Mouse (Mus musculus) kidney, embryonic 16.5 days (tissue): ENCODE measurements around the gene Tssk6. TPM values are rescaled to one million over a fixed set of nuclear protein-coding genes. Genes with fewer than 3 reads are reported as not detected.

Experiments used
- ATAC-seq: fragments of 200-750 bp; cut with Nextera tagmentation; 2 replicates; pipeline ENCODE4 v1.8.0; 2017; ENCODE audit warnings: moderate TSS enrichment; ENCODE audit not compliant: low FRiP score, low TSS enrichment
- H3K27ac ChIP-seq: fragments of 300-500 bp; sonication (generic); 2 replicates; pipeline ENCODE4 v1.5.1; 2014; ENCODE audit warnings: low read length
- H3K27me3 ChIP-seq: fragments of 300-500 bp; sonication (generic); 2 replicates; pipeline ENCODE4 v1.6.1; 2014; ENCODE audit warnings: low read length, control low read depth, mixed read lengths; ENCODE audit not compliant: insufficient read depth
- H3K36me3 ChIP-seq: fragments of 300-500 bp; sonication (generic); 2 replicates; pipeline ENCODE4 v1.6.1; 2014; ENCODE audit warnings: low read length, control low read depth, mixed read lengths; ENCODE audit not compliant: insufficient read depth
- H3K4me1 ChIP-seq: fragments of 300-500 bp; sonication (generic); 2 replicates; pipeline ENCODE4 v1.6.1; 2014; ENCODE audit warnings: low read length, control low read depth, mixed read lengths; ENCODE audit not compliant: insufficient read depth
- H3K4me2 ChIP-seq: fragments of 300-500 bp; sonication (generic); replicated peaks from 2 replicates; pipeline ENCODE4 v1.6.1; 2014; ENCODE audit warnings: low read depth, low read length
- H3K4me3 ChIP-seq: fragments of 300-500 bp; sonication (generic); 2 replicates; pipeline ENCODE4 v1.5.1; 2014; ENCODE audit warnings: mild to moderate bottlenecking, low read length
- H3K9ac ChIP-seq: fragments of 300-500 bp; sonication (generic); replicated peaks from 2 replicates; pipeline ENCODE4 v1.6.1; 2014; ENCODE audit warnings: low read length
- H3K9me3 ChIP-seq: fragments of 300-500 bp; sonication (generic); 2 replicates; pipeline ENCODE4 v1.6.1; 2016; ENCODE audit warnings: low read length, control low read depth
- WGBS: fragments of 180-500 bp; shearing (Covaris S2); extraction: QIAGEN DNeasy Blood & Tissue Kit; methylation state at CpG from one replicate; pipeline ENCODE4 v1.1.7; 2014; 5-methylcytosine and 5-hydroxymethylcytosine counted together
- polyA plus RNA-seq: library from polyadenylated mRNA; unstranded; fragments of >200 nt; fragmentation: Nextera tagmentation; extraction: Ambion mirVana; gene quantifications from 2 replicates; pipeline ENCODE4 v1.2.1, GENCODE M21; 2015

The Tssk6 gene
- polyA plus RNA-seq, 1 experiment from 2014 or later: 3.8 TPM

DNA sequence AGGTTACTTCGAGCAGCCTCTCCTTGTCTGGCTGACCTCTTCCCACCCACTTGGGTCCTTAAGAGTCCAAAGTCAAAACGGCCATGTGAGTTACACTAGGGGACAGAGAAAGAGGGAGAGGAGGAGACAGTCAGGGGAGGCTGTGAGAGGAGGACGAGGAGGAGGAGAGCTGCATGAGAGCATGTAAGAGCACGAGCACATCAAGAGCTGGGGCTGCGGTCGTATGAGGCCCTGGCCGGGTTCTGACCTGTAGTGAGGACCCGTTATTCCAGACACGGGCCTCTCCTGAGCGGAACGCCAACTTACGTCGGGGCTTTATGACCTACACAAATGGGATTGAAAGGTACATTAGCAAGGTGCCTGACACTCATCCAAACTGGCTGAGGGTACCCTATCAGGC, 9.9 kb downstream of the Tssk6 start:
- WGBS: 89% methylated on average over 13 of the region's 13 CpGs
- H3K27ac ChIP-seq: no peak overlapping the region
- H3K27me3 ChIP-seq: no peaks in the 10 kb centered on the region
- no peaks in the 10 kb centered on the region for H3K4me1 ChIP-seq
- H3K9ac ChIP-seq: no peak overlapping the region
- H3K36me3 ChIP-seq: peaks cover 77% of the 10 kb centered on the region
- ATAC-seq: no peak
- no peaks in the 10 kb centered on the region for H3K9me3 ChIP-seq
- no peak overlapping the region for H3K4me3 ChIP-seq
- H3K4me2 ChIP-seq: no peak overlapping the region

DNA sequence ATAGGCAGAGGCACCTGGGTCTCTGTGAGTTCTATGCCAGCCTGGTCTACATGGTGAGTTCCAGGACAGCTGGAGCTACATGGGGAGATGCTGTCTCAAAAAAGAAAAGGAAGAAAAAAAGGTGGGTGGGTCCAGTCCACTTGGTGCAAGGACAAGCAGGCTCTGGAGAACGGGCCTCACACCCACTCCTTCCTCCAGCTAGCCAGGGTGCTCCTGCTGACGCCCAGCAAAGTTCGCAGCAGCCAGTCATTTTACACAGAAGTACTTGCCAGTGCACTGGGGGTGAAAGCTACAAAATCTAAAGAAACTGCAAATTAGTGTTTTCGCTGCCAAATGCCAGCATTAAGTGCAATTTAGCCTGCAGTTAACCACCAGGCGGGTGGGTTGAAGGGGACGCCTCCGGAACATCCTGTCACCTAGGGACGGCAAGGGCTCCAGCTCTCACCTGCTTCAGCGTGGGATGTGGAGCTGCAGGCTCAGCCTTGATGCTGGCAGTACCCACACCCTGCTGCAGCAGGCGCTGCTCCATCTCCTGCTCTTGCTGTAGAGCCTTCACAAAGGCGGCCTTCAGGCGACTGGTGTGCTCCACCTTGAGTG, 10.6 kb downstream of the Tssk6 start:
- Histone ChIP-seq H3K9ac (no peak overlapping the region), H3K4me3 (no peak overlapping the region), H3K9me3 (no peaks in the 10 kb centered on the region), H3K27me3 (no peaks in the 10 kb centered on the region), H3K27ac (no peak overlapping the region), H3K4me2 (no peak overlapping the region), H3K4me1 (no peaks in the 10 kb centered on the region), H3K36me3 (peaks cover 82% of the 10 kb centered on the region)
- no peak for ATAC-seq
- WGBS: 85% methylated on average over 12 of the region's 12 CpGs

- Histone ChIP-seq H3K27me3 (no peaks in the 10 kb centered on the region), H3K4me3 (no peak overlapping the region), H3K27ac (no peak overlapping the region), H3K9ac (no peak overlapping the region), H3K4me2 (no peak overlapping the region), H3K36me3 (peaks cover 76% of the 10 kb centered on the region), H3K4me1 (no peaks in the 10 kb centered on the region), H3K9me3 (no peaks in the 10 kb centered on the region)
- WGBS: 84% methylated on average over 4 of the region's 4 CpGs
- no peak for ATAC-seq
These were observed 12.5 kb downstream of the Tssk6 start for GRCm38 (mm10) chr8:69914526-69914925.

DNA sequence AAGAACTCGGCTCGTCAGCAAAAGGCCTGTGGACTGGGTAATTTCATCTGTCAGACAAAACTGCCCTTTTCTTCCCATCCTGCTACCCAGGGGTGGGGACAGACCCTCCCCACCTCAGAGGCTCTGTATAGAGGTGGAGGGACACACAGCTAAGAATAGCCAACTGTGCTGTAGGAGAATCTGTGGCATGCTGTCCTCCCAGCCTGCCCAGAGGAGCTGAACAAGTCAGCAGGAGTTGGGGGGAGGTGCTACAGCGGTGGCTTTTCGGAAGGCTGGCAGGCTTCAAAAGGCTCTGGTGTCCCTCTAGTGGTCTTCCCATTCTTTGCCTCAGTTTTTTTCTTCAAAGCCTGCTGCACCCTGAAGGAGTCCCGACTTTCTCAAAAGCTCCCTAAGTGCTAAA, 13.8 kb downstream of the Tssk6 start:
- Histone ChIP-seq H3K4me2 (no peak overlapping the region), H3K36me3 (peaks cover 65% of the 10 kb centered on the region), H3K9me3 (no peaks in the 10 kb centered on the region), H3K27ac (no peak overlapping the region), H3K9ac (no peak overlapping the region), H3K4me1 (peaks cover 10% of the 10 kb centered on the region), H3K4me3 (no peak overlapping the region), H3K27me3 (no peaks in the 10 kb centered on the region)
- 62% methylated on average over 5 of the region's 5 CpGs for WGBS
- no peak for ATAC-seq

DNA sequence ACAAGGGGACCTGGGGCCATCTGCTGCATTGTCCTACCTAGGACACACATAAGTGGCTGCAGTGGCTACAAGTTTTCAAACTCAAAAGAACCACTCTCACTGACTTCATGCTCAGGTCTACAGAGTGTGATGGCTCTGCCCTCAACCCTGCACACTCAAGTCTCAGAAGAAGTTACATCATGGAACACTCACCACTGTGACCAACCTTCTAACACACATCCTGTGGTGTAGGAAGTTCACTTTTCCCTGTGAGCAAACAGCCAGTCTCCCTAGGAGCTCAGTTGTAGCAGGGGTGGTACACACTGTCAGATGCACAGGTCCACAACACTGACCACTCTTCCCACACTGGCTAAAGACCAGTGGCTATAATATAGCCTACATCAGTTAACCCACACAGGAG, 16.5 kb downstream of the Tssk6 start:
- Histone ChIP-seq H3K9me3 (no peaks in the 10 kb centered on the region), H3K36me3 (peaks cover 37% of the 10 kb centered on the region)

DNA sequence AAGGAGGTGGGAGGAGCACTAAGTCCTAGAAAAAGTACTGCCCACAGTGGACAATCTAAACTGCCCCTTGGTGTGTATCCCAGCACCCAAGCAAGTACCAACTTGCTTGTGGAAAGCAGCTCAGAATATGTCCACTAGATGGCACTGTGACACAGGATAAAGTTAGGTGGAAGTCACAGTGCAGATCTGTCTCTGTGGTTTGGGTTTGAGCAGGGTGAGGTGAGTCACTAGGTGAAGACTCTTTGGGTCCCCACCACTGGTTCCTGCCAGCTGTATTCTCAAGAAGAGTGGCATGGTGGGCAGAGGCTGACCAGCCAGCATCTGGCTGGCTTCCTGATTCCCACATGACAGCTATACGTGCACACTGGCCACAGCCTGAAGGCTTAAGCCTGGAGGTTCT, 17.0 kb downstream of the Tssk6 start:
- 45% methylated on average over 1 of the region's 1 CpGs for WGBS
- Histone ChIP-seq H3K36me3 (peaks cover 34% of the 10 kb centered on the region), H3K4me1 (peaks cover 18% of the 10 kb centered on the region), H3K4me3 (no peak overlapping the region), H3K9me3 (no peaks in the 10 kb centered on the region), H3K27ac (no peak overlapping the region; the same call in 1 of the 2 replicates), H3K4me2 (no peak overlapping the region), H3K9ac (no peak overlapping the region), H3K27me3 (no peaks in the 10 kb centered on the region)
- ATAC-seq: peak; percentile 49; the same call in 1 of the 2 replicates

More for the DNA sequence above, 16.5 kb downstream of the Tssk6 start:
- H3K4me1 ChIP-seq: peaks cover 18% of the 10 kb centered on the region
- ATAC-seq: no peak
- no peak overlapping the region for H3K9ac ChIP-seq
- no peak overlapping the region for H3K4me3 ChIP-seq
- H3K27ac ChIP-seq: no peak overlapping the region
- H3K27me3 ChIP-seq: no peaks in the 10 kb centered on the region
- H3K4me2 ChIP-seq: no peak overlapping the region

DNA sequence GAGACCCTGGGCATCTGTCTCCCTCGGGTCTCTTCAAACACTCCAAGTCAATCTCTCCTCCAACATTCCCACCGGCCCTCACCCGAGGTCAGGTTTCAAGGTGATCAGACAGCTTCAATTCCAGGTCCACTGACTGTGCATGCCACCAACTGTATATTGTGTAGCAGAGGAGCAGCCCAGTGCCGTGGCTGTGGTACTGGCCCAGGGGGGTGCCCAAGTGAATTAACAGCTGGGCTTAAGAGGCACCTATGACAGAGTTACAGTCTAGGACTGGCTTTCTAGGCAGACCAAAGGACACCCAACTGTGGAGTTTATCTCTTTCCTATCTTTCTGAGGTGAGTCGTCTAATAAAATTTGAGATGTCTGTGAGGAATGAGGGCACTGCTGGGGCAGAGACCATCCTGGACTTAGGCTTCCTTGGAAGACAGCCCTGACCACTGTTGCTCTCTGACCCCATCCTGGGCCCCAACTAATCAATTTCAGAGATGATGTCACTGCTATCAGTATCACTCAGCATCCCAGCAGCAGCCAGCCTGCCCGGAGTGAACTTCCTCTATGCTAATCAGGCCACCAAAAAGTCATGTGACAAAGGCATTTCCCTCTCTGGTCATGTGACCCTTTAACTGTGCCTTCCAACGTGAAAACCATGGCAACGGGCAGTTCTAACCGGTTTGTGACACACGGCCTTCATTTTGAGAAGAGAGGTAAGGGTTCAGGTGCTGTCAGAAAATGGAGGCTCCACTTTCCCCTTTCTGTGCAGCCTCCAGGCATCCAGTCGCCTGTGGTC, 18.1 kb downstream of the Tssk6 start:
- Histone ChIP-seq H3K9me3 (no peaks in the 10 kb centered on the region), H3K27me3 (no peaks in the 10 kb centered on the region), H3K9ac (peak overlapping the region; percentile 40; the same call in 1 of the 2 replicates), H3K4me3 (no peak overlapping the region), H3K36me3 (peaks cover 23% of the 10 kb centered on the region), H3K4me1 (peaks cover 18% of the 10 kb centered on the region), H3K27ac (peak overlapping the region; percentile 80), H3K4me2 (peak overlapping the region; percentile 17; the same call in 1 of the 2 replicates)
- peak; percentile 42; the same call in 1 of the 2 replicates for ATAC-seq
- 30% methylated on average over 11 of the region's 11 CpGs for WGBS

GRCm38 (mm10) chr8:69921141-69921540, 19.2 kb downstream of the Tssk6 start:
- no peak overlapping the region for H3K4me2 ChIP-seq
- peaks cover 17% of the 10 kb centered on the region for H3K36me3 ChIP-seq
- 88% methylated on average over 2 of the region's 2 CpGs for WGBS
- peaks cover 18% of the 10 kb centered on the region for H3K4me1 ChIP-seq
- no peaks in the 10 kb centered on the region for H3K9me3 ChIP-seq
- peak overlapping the region; percentile 80 for H3K27ac ChIP-seq
- H3K4me3 ChIP-seq: no peak overlapping the region
- ATAC-seq: no peak
- H3K9ac ChIP-seq: peak overlapping the region; percentile 40
- H3K27me3 ChIP-seq: no peaks in the 10 kb centered on the region

DNA sequence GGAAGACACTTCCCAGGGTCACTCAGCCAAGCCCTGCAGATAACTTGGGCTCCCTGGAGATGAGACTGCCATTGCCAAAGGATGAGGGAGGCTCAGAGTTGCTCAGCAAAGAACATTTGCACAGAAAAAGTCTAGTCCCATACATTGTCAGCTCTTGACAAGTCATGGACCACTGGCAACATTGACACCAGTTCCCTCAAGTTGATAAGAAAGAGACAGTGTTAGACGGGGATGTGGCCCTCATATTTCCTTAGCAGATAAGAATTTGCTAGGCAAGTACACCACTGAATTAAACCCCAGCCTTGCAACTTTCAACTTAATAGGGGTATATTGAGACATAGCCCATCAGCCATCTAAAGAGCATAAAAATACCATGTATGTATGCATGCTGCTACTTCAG, 22.0 kb downstream of the Tssk6 start:
- Histone ChIP-seq H3K27ac (no peak overlapping the region), H3K4me1 (peaks cover 18% of the 10 kb centered on the region), H3K9me3 (no peaks in the 10 kb centered on the region), H3K4me3 (no peak overlapping the region), H3K9ac (no peak overlapping the region), H3K36me3 (no peaks in the 10 kb centered on the region; the same call in 1 of the 2 replicates), H3K27me3 (no peaks in the 10 kb centered on the region), H3K4me2 (no peak overlapping the region)
- ATAC-seq: no peak
- WGBS: 83% methylated on average over 1 of the region's 1 CpGs

GRCm38 (mm10) chr8:69926901-69927300, 24.9 kb downstream of the Tssk6 start:
- H3K4me3 ChIP-seq: no peak overlapping the region
- H3K9me3 ChIP-seq: no peaks in the 10 kb centered on the region
- H3K36me3 ChIP-seq: peaks cover 3% of the 10 kb centered on the region; the same call in 1 of the 2 replicates
- no peaks in the 10 kb centered on the region for H3K4me1 ChIP-seq
- no peak overlapping the region for H3K4me2 ChIP-seq
- H3K9ac ChIP-seq: no peak overlapping the region
- H3K27ac ChIP-seq: no peak overlapping the region
- no peak for ATAC-seq
- no peaks in the 10 kb centered on the region for H3K27me3 ChIP-seq
